11 mouse cellular contexts compared by ENCODE assay signal in the genomic region with DNA sequence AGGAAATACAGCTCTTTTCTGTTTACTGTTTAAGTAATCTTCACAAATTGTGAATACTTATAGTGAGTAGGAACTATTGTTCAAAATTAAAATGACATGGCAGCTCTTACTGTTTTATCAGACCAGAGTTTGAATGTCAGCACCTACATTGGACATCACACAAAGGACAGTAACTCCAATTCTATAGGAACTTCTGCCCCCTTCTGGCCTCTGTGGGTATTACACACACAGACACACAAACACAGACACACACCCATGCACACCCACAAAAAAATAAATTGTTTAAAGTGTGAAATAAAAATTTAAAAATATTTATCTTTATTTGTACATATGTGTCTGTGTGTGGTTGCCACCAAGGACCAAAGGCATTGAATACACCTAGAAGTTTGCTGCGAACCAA. TPM values are rescaled to one million over a fixed set of nuclear protein-coding genes. Genes with fewer than 3 reads are reported as not detected.
DNase-seq lines count a peak whose midpoint lies in the region; ATAC-seq and TF ChIP-seq lines count a peak whose summit lies in the region.
"Had no signal": no experiment of that assay in that cellular context is flagged by ENCODE, and none has a peak within 500 bp of the region (broad histone marks: within the 10 kb centered on the region; RNA-seq: fewer than 3 reads in every experiment).

No protein-coding gene starts in this region.

- no peaks in the 10 kb centered on the region for H3K9me3 ChIP-seq in hindbrain, postnatal 0 days (ENCODE audit: low read length)
- H3K9me3 ChIP-seq in hindbrain, embryonic 13.5 days: no peaks in the 10 kb centered on the region
- no peaks in the 10 kb centered on the region for H3K9me3 ChIP-seq in stomach, postnatal 0 days (ENCODE audit: control insufficient read depth, low read length)
- H3K9me3 ChIP-seq: lung, embryonic 15.5 days had no signal

- no peaks in the 10 kb centered on the region for H3K36me3 ChIP-seq in hindbrain, postnatal 0 days (ENCODE audit: insufficient read depth, low read length)
- no peaks in the 10 kb centered on the region for H3K36me3 ChIP-seq in hindbrain, embryonic 13.5 days
- H3K36me3 ChIP-seq in stomach, postnatal 0 days (ENCODE audit: control insufficient read depth, insufficient read depth, low read length): no peaks in the 10 kb centered on the region
- H3K36me3 ChIP-seq: lung, embryonic 15.5 days had no signal

- TF ChIP-seq EP300 in stomach, postnatal 0 days (optimal IDR thresholded peaks at IDR 0.05): no peak

- no peak for ATAC-seq in hindbrain, postnatal 0 days
- no peak for ATAC-seq in hindbrain, embryonic 13.5 days (ENCODE audit: low FRiP score)
- no peak for ATAC-seq in stomach, postnatal 0 days (ENCODE audit: low FRiP score, low TSS enrichment)
- ATAC-seq: forebrain, embryonic 16.5 days had no signal

- 100% methylated on average over 1 of the region's 1 CpGs for WGBS in hindbrain, postnatal 0 days
- WGBS in hindbrain, embryonic 13.5 days: 96% methylated on average over 1 of the region's 1 CpGs
- WGBS in stomach, postnatal 0 days: 91% methylated on average over 1 of the region's 1 CpGs

- no peaks in the 10 kb centered on the region for H3K27me3 ChIP-seq in hindbrain, postnatal 0 days (ENCODE audit: insufficient read depth, low read length)
- H3K27me3 ChIP-seq in hindbrain, embryonic 13.5 days: no peaks in the 10 kb centered on the region
- H3K27me3 ChIP-seq in stomach, postnatal 0 days (ENCODE audit: control insufficient read depth, insufficient read depth, low read length): no peaks in the 10 kb centered on the region
- H3K27me3 ChIP-seq: lung, embryonic 15.5 days had no signal

- no peak overlapping the region for H3K27ac ChIP-seq in hindbrain, postnatal 0 days
- H3K27ac ChIP-seq in hindbrain, embryonic 13.5 days: no peak overlapping the region
- no peak overlapping the region for H3K27ac ChIP-seq in stomach, postnatal 0 days (replicated peaks)
- H3K27ac ChIP-seq: lung, embryonic 15.5 days had no signal

- H3K4me1 ChIP-seq in hindbrain, postnatal 0 days (ENCODE audit: insufficient read depth, low read length): no peaks in the 10 kb centered on the region
- H3K4me1 ChIP-seq in hindbrain, embryonic 13.5 days (replicated peaks): no peaks in the 10 kb centered on the region
- no peaks in the 10 kb centered on the region for H3K4me1 ChIP-seq in stomach, postnatal 0 days (replicated peaks; ENCODE audit: control insufficient read depth, insufficient read depth)
- H3K4me1 ChIP-seq: lung, embryonic 15.5 days had no signal

- 0 out of 2 replicates have a peak, but pooled peaks have one; percentile 17 for TF ChIP-seq CTCF in hindbrain, postnatal 0 days (IDR thresholded peaks at IDR 0.05; ENCODE audit: low read depth)
- peak; percentile 49 for TF ChIP-seq CTCF in stomach, postnatal 0 days (IDR thresholded peaks at IDR 0.05; ENCODE audit: low read depth)

- no peak overlapping the region for H3K4me2 ChIP-seq in hindbrain, postnatal 0 days (ENCODE audit: low read depth, low read length)
- H3K4me2 ChIP-seq in hindbrain, embryonic 13.5 days: no peak overlapping the region
- no peak overlapping the region for H3K4me2 ChIP-seq in stomach, postnatal 0 days (replicated peaks; ENCODE audit: low read depth)
- H3K4me2 ChIP-seq: lung, embryonic 15.5 days had no signal

- no peak overlapping the region for H3K4me3 ChIP-seq in hindbrain, postnatal 0 days (ENCODE audit: low read length)
- H3K4me3 ChIP-seq in hindbrain, embryonic 13.5 days: no peak overlapping the region
- H3K4me3 ChIP-seq in stomach, postnatal 0 days (ENCODE audit: low read depth, low read length): no peak overlapping the region
- H3K4me3 ChIP-seq: lung, embryonic 15.5 days had no signal

- H3K9ac ChIP-seq in hindbrain, postnatal 0 days (replicated peaks; ENCODE audit: low read length): no peak overlapping the region
- no peak overlapping the region for H3K9ac ChIP-seq in hindbrain, embryonic 13.5 days
- H3K9ac ChIP-seq in stomach, postnatal 0 days (ENCODE audit: low read length): no peak overlapping the region
- H3K9ac ChIP-seq: lung, embryonic 15.5 days had no signal

- no peak for DNase-seq in hindbrain, postnatal 0 days (ENCODE audit: low spot score)
- DNase-seq in lung, postnatal 36 days: peak; percentile 8
- no peak for DNase-seq in lung, postnatal 14 days
- DNase-seq in R1 (ENCODE audit: low read depth, low spot score): peak; percentile 57
- no peak for DNase-seq in stomach, postnatal 0 days (ENCODE audit: low spot score)
- no peak for DNase-seq in layer of hippocampus, postnatal 25 days (ENCODE audit: extremely low spot score in 1 of 2, low spot score in 1 of 2)
- DNase-seq: cerebellum, postnatal 25 days; heart, adult 18-20 months had no signal

RNA-seq across cellular contexts. Expression of gene Pam, which starts 49.4 kb away (rescaled TPM):
- total RNA-seq in hindbrain, postnatal 0 days (2014; rRNA removed): 76.8 and 77.3 TPM in 2 replicates
- polyA plus RNA-seq in hindbrain, postnatal 0 days (2015; fragmentation: Nextera tagmentation; extraction: Ambion mirVana): 40.8 and 44.7 TPM in 2 replicates
- 35.3 and 40.5 TPM in 2 replicates for polyA plus RNA-seq in hindbrain, embryonic 13.5 days (2015; fragmentation: Nextera tagmentation; extraction: Ambion mirVana)
- polyA plus RNA-seq in stomach, postnatal 0 days (2015; fragmentation: Nextera tagmentation; extraction: Ambion mirVana): 63.5 and 76.4 TPM in 2 replicates
- total RNA-seq in layer of hippocampus, postnatal 25 days (2021): 100 to 1,000 TPM; 181 to 187 TPM

Comparison
In these comparisons a context has a peak if more than half of its experiments do, and no peak if none do; other contexts are left out.
1. DNase-seq: peak in lung, postnatal 36 days (single experiment) and R1 (single experiment); none in hindbrain, postnatal 0 days (single experiment), lung, postnatal 14 days (single experiment), stomach, postnatal 0 days (single experiment) and layer of hippocampus, postnatal 25 days (0 of 2).